Mouse (Mus musculus) c-Kit-positive CD71-negative TER-119-negative erythroid progenitor cells, embryonic 14.5 days (primary cell): Measurements from ENCODE around the gene Zfp467.

Source experiments
- DNase-seq: peaks from one replicate; pipeline ENCODE4 v3.0.0-alpha.2; 2013; ENCODE audit warnings: low read depth

Gene Zfp467

DNA sequence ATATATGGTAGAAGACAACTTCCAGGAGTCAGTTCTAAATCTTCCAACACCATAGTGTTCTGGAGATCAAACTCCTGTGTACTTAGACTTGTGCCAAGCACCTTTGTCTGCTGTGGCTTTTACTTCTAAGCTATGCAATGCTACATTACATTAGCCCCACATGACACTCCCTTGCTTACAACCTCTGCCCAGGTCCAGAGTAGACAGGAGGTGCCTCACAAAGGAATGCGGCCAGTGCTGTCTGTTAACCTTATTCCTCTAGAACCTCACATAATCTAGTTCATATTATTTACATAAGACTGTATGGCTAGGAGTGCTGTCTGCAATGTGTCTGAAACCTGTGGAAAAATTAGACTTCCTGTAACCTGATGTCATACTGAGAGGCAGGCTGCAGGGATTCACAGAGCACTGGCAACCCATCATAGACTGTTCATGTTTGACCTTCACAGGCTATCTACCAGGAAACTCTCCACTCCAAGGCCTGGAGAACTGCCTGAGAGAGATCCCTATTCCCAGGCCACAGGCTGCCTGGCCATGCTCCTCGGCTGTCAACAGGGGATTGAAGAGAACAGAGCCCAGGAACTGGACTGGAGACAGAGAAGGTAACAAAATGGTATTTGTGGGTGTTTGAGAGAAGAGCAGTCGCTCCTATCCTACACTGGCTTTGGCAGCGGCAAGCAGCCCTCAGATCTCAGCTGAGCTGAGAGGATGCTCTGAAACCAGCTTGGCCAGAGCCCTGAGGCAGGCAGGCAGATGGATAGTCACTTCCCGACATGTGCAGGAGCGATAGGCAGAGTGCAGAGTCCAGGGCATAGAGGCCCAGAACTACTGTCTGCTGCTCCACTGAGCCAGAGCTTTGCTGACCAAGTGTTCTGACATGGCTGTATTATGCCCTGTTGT lies 34.2 kb downstream of the Zfp467 start:
- no peak for DNase-seq

GRCm38 (mm10) chr6:48410551-48410950 lies 35.1 kb downstream of the Zfp467 start:
- no peak for DNase-seq

DNA sequence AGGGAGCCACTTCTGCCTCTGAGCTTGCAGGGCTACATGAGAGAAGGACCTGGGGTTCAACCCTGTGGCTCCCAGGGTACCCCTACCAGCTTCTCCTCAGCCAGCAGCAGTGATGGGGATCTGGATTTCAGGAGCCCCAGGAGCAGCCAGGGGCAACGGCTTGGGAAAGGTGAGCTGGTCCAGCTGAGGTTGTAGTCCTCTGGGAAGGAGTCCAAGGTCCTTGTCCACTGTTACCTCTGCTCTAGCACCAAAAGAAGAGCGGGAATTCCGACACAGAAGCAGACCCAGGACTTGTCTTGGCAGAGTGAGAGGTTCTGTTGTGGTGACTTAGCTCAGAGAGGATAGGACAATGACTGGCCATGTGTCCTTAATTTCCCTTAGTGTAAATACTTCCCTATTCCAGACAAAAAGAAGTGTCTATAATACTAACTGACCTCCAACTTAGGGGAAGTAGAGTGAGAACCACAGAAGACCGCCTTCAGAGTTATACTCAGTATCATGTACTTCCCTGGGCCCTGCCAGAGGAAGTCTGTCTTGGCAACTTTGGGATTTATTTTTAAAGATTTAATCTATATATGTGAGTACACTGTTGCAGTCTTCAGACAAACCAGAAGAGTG lies 35.8 kb downstream of the Zfp467 start:
- no peak for DNase-seq

GRCm38 (mm10) chr6:48404071-48404470 lies 41.6 kb downstream of the Zfp467 start:
- DNase-seq: no peak

GRCm38 (mm10) chr6:48399906-48400305 lies 45.7 kb downstream of the Zfp467 start:
- no peak for DNase-seq

DNA sequence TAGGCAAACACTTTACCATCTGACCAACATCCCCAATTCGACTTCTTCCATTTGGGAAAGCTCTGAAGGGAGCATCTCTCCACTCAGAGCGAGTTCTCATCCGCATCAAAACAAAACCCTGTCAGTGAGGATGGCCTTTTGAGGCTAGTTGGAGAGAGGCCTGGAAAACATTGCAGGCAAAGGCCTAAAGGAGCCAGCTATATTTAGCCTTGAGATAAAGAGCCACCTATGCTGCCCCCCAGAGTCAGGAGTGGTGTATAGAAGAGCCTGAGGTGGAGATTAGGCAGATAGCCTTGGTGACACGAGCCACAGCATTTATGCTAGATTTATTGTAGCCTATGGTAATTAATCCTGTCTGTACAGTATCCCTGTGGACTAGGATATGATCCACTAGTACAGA lies 48.3 kb downstream of the Zfp467 start:
- no peak for DNase-seq

- DNase-seq: no peak
Observed at GRCm38 (mm10) chr6:48396686-48397085, 48.9 kb downstream of the Zfp467 start.

DNA sequence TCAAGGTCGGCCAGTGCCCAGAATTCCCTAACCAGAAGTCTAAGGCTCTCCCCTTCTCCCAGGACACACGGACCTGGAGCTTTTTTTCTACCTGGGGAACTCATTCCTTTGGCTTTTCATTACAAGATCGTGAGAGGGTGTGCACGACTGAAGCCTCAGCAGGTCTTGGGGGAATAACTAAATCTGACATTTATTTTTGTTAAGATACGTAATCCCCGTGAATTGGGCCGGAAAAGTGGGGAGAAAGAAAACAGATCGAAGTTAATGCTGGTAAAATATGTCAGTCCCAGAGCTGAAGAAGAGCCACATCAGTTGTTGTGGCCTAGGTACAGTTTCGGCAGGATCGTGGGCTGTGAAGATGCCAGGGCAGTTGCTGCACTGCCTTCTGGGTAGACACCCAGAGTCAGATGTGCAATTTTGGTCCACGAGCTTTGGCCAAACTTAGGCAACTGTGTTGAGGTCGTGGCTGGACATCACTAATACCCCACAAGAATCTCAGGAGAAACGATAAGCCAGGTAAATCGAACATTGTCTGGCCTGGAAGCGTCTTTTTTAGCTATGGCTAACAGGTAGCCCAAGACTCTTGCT lies 49.5 kb downstream of the Zfp467 start:
- DNase-seq: no peak

DNA sequence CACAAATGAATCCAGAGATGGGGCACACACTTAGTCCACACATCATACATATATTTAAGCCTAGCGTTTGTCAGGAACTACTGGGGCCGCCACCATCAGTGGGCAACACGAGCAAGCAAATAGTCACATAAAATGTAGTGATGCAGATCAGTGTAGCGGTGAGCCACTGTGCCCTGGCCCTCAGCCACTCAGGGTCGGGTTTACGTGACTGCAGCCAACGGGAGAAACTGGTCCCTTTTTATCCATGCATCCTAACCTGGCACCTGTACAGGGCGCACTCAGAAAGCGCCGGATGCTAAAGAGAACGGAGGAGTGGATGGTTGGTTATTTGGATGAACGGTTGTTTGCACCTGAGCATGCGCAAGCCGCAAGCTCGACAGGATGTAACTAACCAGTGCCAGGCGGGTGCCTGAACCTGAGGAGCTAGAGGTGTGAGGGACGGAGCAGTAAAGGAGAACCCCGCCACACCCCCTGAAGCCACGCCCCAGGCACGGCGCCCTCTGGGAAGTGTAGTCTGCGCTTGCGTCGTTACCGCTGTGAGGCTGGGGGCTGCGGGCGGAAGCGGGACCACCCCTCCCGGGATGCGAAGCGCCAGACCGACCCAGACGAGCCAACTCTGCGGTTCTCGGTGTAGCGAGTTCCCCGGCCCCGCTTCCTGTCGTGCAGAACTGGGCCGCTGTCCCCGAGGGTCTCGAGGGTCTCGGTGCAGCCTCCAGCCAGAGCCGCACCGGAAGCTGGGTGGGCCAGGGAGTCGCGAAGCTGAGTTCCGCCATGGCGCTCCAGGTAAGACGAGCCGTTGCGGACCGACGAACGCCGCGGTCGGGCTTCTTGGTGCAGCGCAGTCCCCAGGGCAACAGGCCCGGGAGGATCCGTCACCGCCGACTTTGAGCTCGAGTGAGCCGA lies 50.3 kb downstream of the Zfp467 start, which contains the start of gene Krba1:
Krba1 (plus strand) TSS at position 482 of the 903 bp plus-strand sequence.
- DNase-seq: peak; percentile 56

GRCm38 (mm10) chr6:48393811-48394210 lies 51.8 kb downstream of the Zfp467 start:
- DNase-seq: no peak

- no peak for DNase-seq
Observed at GRCm38 (mm10) chr6:48388221-48388620, 57.4 kb downstream of the Zfp467 start.
